Mouse (Mus musculus): ENCODE results near the gene Dnajc5g.

The Dnajc5g gene

DNA sequence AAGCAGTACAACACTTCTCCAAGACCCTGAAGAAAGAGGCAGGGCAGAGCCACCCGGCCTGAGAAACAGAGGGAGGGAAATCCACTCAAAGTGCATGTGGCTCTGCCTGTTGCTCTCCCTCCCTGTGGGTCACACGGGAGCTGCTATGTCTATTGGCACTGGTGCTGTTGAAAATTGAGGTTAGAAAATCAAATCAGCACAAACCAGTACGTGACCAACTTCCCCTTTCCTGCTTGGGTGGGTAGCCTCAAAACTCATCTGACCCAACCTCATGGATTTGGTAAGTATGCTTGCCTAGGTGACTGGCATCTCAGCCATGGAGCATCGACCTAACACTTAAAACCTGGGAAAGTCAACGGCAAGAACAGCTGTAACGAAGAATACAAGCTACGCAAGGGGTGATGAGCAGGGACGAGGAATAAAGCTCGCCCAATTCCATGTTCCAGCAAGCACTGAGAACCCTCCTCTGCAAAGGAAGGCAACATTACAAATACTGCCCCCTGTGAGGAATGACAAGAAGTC, at the start of gene Dnajc5g:
TSS of gene Dnajc5g (plus strand) at position 472 of the 522 bp plus-strand sequence.
- no peak for DNase-seq

DNA sequence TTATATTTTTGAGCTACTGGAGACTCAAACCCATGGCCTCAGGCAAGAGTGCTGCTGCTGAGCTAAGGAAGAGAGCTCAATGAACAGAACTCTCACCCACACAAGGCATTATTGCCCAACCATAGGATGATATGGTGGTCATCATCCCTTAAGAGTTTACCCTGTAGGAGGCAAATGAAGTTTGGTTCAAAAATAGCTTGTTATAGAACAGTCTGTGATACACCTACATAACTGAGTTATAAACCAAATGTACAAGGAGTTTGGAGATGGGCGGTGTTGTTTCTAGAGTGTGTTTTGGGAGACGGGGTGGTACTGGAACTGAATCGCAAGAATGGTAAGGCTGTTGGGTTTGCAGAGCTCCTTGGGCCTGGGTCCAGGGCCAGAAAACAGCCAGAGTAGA, 36.3 kb upstream of the Dnajc5g start:
- no peak for DNase-seq

DNA sequence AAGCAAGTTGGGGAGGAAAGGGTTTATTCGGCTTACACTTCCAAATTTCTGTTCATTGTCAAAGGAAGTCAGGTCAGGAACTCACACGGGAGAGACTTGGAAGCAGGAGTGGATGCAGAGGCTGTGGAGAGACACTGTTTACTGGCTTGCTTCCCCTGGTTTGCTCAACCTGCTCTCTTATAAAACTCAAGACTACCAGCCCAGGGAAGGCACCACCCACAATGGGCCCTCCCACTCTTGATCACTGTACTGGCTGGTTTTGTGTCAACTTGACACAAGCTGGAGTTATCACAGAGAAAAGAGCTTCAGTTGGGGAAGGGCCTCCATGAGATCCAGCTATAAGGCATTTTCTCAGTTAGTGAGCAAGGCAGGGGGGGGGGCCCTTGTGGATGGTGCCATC, 35.0 kb upstream of the Dnajc5g start:
- no peak for DNase-seq

DNA sequence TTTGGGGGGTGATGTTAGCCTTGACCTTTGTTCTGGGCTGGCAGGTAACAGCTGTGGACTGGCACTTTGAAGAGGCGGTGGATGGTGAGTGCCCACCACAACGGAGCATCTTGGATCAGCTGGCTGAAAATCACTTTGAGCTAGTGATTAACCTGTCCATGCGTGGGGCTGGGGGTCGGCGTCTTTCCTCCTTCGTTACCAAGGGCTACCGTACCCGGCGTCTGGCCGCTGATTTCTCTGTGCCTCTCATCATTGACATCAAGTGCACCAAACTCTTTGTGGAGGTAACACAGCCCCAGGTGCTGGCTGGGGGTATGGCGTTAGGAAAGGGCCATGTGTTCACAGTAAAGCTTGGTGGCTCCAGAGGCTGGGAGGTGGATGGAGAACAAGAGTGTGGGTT, 34.3 kb upstream of the Dnajc5g start:
- DNase-seq: no peak

DNA sequence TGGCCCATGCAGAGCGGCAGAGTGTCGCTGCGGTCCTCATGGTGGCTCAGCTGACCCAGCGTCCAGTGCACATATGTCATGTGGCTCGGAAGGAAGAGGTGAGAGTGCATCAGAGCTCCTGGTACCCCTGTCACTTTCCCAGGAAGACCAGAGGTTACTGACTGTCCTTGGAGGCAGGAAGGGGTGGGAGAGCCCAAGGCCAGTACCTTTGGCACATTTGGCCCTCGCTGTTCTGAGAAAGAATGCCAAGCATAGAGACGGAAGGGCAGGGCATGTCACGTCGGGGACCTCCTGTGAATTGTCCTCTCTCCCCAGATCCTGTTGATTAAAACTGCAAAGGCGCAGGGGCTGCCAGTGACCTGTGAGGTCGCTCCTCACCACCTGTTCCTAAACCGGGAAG, 32.9 kb upstream of the Dnajc5g start:
- DNase-seq: no peak

DNA sequence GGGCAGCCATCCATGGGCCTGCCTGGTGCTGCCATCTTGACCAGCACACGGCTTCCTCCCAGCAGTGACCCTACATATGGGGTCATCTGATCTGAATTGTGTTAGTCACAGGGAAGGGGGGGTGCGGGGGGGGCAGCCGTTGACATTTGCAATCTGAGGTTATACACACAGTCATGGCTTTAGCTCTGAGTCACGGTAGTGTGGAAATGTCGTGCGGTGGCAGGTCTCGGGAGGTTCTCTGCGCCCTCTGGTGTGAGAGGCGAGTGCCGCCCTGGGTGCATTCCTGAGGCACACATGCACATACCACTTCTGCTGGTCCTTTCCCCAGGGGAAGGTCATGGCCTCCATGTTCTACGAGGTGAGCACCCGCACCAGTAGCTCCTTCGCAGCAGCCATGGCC, 29.7 kb upstream of the Dnajc5g start:
- no peak for DNase-seq

DNA sequence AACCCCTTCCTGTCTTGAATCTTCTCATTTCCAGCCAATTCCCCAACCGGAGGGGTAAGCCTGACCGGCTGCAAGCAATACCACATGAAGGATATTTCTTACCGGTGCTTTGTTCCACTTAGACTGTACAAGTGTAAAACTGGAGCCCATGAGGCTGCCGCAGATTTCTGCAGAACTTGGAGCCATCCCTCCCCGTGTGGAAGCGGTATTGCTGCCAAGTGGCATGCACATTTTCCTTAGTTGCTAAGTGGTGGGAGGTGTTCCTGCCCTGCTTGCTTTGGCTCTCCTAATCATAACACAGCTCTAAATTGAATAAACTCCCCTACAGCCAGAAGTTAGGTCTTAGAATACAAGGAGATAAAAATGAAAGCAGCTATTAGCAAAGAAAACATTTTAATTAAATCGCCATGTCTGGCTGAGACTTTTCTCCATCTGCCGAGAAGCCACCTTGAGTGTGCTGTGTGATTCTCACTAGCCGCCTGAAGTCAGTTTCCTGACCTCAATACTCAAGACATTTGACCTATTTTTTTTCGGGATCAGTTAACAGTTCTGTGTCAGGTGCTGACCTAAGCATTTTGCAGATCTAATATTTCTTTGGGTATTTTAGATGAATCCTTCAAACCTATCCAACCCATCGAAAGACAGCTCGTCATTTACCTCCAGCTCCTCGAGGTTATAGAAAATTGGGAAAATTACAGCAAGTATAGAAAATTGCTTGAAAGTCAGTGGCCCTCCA, 25.9 kb upstream of the Dnajc5g start:
- DNase-seq: no peak

DNA sequence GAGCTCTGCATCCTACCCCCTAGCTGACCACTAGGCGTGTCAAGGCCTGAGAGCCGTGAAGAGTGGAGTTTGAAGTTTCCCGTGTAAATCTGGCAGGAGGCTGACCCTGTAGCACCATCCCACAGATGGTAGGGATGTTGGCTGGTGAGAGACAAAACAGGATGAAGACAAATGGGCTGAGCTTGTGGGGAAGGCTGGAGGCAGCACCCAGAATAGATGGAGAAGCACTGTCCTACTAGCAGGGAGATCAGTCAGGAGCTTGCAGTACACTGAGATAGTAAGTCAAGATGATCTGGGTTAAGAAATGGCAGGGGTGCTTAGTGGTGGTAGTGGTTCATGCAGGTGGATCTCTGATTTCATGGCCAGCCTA, 25.3 kb upstream of the Dnajc5g start:
- DNase-seq: no peak

DNA sequence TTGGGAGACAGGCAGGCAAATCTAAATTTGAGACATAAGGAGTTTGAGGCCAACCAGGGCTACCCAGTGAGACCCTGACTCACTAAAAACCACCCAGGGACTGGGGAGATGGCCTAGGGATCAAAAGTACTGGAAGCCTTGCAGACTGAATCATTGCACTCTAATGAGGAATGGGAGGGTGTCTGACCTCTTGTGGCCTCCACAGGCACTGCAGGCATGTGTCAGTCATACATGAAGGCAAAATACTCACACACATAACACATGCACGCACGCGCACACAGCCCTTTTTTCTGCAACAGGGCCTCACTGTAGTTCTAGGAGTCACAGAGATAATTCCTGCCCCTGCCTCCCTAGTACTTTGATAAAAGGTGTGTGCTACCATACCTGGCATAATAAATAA, 24.7 kb upstream of the Dnajc5g start:
- no peak for DNase-seq

DNA sequence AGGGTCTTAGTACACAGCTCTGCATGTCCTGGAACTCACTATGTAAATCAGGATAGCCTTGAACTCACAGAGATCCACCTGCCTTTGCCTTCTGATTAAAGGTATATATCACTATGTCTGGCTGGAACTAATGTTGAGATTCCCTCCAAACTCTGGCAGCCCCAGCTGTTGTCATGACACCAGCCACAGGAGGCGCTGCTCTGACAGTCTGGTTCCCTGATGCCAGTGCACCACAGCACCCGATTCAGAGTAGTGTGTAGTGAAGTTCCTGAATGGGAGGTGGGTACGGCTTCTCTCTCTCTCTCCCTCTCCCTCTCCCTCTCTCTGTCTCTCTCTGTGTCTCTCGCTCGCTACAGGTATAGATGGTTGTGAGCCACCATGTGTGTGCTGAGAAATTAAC, 23.7 kb upstream of the Dnajc5g start:
- no peak for DNase-seq

DNA sequence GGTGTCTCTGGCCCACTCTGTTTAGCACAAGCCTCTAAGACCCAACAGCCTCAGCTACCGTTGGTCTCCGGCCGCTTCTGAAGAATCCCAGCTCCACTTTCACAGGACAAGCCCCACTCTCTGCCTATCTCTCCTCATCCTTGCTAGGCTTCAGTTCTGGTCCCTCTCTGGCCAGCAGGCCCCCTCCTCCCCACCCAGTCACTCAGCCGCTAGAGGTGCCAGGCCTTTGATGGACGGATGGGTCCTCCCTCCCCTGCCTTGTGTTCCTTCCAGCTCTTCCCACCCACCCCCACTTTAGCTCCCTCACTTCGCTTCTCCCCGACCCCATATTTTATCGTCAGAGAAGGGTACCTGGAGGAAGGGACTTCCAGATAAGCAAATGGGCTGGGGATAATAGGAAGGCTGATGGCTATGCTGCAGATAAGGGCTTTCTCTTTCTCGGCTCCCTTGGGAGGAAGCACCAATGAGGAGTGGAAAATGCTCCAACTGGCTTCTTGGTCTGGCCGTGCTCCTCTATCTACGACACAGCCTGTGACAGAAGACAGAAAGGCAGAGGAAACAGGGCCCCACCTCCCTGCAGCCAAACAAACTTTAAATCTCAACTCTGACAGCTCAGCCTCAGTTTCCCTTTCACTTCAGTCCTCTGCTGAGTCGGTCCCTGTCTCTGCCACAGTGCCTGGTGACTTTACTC, 23.0 kb upstream of the Dnajc5g start:
- DNase-seq: no peak

DNA sequence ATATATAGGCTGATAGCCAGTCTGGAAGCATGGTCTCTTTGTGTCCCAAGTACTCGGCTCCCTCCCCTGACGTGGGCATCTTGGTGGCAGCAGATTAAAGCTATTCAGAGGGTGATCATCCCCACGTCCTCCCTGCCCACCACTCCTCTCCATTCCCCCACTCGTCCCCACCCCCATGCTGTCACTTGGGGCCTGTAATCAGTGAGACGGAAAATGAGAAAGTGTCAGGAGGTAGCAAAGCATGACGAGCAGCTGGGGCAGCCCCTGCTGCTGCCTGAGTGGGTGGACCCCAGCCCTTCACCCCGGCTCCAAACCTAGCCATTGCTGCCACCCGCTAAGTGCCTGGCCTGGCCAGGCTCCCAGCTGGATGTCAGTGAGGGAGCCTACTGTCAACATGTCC, 22.1 kb upstream of the Dnajc5g start:
- no peak for DNase-seq

DNA sequence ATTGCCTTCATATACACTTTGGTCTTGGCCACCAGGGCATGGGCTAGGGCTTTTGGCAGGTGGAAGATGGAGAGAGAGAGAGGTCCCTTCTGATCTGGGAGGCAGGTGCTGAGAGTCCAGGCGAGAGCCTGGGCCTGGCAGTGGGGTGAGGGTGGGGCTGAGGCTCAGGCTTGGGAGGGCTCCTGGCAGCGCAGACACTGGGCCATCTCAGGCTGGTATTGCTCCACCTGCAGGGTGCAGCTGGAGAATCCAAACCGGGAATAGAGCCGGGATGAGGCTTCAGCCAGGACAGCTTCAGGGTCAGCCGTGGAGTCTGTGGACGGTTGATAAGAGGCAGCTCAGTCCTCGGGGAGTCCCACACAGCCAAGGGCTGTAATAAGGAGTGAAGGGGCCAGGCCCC, 19.5 kb upstream of the Dnajc5g start:
- no peak for DNase-seq

DNA sequence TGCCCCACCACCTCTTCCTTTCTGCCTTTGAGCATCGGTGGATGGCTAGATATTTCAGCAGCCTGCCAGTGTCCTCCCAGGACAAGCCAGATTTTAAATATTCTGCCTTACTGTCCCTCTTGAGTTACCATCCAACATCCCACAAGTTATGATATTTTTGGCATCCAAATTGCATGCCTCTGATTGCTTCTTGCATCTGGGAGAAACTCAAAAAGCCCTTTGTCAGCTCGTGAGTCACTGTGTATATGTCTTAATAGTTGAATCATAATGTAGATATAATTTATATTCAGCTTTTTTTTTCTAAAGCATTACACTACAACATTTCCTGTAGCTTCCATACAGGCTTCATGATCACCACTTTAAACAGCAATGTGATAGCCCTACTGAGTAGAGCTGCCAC, 19.0 kb upstream of the Dnajc5g start:
- DNase-seq: no peak

DNA sequence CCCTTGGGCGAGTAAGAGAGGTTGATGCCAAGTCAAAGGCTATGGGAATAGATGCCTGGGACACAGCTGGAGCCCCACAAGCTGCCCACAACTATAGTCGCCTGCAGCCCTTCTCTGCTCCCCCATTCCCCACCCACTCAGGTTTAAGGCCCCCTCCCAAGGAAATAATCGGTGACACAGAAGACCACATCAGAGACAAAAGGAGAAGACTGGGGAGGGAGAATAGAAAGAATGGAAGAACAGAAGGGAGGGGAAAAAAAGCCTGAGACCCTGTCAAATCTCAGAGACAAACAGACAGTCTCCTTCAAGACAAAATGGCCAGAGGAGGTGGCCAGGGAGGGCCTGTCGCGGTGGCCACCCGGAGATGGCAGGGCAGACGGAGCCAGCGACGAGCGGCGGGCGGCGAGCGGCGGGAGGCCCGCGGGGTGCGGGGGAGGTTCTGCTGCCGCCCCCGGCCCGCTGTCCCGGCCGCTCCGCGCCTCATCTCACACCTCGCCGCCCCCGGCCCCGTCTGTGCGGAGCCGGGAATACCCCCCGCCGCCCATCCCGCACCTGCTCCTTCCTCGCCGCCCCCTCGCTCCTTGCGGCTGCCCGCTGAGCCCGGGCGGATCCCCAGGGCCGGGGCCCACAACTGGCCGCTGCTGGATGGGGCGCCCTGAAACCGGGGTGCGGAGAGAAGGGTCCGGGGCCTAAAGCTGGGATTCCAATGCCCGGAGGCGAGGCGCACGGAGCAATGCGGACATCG, 13.7 kb upstream of the Dnajc5g start:
- no peak for DNase-seq

DNA sequence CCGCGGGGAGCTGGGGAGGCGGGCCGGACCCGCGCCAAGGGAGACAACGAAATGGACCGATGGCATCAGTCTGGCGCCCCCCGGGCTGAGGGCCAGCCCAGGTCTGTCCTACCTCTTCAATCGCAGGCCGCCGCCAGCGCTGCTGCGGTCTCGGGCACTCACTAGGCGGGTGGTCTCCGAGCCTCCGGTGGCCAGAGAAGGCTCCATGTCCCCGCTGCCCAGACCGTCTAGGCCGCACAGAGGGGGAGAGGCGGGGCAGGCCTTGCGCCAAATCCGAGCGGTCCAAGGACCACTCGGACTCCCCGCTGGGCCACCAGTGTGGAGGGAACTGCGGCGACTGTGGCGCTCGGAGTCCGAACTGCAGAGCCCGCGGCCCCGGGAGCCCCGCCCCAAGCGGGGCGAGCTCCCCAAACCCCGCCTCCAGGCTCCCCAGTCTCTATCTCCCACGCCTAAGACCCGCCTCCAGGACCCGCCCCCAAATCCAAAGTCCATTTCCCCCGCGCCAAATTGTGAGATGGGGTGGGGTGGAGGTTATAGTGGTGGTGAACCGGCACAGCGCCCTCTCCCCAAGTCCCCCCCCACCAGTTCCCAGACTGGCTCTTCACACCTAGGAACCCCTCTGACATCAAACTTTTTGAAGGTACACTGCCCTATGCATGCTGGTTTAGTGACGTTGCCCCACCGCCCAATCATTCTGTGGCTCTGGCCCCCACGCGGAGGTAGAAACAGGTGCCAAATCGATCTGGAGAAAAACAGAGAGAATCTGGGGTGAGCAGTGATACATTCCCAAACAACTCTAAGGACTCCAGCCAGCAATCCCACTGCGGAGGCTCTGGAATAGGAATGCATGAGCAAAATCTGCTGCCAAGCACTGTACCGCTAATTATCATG, 12.7 kb upstream of the Dnajc5g start:
- no peak for DNase-seq

DNA sequence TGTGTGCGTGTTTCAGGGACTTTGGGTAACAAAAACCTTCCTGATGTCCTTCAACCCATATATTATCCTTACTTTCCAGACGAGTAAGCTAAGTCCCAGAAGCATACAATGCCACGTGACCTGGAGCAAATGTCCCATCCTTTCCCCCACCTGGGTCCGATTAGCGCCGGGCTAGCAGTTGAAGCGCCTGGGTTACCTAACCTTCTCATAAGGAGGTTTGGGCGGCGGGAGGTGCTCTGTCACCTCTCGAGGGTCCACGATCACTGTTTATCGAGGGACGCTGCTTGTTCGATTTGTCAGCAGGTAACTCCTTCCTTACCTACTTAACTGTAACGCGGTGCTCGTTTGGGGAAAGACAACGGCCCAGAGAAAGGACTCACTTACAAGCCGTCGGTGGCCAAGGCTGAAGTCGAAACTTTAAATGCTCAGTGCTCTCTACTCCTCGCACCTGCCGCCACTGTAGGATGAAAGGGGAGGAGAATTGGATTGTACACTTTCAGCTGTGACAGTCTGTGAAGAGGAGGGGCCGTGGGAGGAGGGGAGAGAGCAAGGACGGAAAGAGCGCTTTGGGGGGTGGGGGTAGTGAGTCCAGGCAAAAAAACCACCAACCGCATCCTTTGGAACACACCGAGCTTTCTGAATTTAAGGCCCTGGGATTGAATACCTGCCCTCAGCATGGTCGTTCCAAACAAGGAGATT, 11.8 kb upstream of the Dnajc5g start:
- no peak for DNase-seq

DNA sequence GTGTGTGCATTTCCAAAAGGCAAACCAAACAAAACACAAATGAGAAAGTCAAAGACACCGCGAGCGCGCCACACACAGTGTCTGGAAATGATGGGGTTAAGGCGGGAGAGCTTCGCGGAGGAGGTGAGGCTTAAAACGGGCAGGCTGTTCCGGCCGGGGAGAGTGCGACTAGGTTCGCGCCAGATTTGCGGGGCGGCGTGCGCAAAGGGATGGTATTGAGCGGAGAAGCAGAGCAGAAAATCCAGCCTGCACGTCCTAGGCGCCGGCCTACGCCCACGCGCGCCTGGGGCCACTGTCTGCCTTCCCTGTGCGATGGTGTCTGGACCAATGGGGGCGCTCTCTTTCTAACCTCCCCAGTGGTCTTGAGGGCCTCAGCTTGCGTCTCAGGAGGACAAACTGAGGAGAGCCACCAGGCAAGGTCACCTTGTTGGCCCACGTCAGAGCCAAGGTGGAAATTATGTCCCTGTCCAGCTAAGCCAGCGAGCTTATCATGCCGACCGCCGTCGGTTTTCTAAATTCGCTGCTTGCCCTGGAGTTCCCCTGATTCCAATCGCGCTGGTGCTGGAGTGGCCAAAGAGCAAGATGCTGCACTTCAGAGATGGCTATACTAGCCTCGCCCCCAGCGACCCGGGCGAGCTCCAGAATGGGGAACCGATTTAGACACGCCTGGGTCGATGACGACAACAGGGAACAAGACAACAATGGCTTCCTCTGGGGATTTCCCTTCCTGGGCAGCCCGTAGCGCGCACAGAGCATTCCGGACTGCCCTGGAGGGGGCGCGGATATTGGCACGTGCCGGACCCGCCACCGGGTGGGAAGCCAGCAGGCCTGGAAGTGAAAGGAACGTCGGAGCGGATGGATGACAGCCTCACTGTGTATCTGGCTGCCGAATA, 11.0 kb upstream of the Dnajc5g start:
- no peak for DNase-seq

DNA sequence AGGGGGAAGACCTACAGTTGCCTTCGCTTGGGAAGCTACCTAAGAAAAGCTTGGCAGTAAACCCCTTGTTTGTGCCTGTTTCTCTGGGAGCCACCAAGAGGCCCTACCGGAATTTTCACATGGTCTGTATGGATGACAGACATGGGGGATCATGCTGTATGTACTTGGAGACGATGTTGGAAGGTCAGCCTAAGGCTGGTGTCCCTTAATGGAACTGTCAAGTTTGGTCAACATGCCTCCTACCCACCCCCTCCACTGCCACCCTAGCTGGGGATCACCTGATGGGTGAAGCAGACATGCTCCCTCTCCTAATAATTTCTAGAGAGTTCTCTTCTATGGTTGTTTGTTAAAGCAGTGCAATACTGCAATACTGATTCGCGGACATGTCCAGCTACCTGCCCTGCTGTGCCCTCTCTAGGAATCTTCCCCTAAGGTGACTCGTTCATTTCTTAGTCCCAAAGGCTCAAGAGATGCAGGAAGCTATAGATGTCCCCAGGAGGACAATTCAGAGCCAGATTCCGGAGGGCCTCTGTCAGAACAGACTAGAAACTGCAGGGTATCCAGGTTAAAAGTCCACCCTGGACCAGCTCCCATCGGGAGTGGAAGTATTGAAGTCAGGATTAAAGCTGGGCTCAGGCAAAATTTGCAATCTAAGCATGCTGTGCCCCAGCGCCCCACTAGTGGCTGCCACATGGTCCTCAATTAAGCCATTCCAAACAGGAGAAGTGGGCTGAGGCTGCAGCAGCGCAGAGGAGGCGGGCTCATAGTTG, 10.2 kb upstream of the Dnajc5g start:
- no peak for DNase-seq

DNA sequence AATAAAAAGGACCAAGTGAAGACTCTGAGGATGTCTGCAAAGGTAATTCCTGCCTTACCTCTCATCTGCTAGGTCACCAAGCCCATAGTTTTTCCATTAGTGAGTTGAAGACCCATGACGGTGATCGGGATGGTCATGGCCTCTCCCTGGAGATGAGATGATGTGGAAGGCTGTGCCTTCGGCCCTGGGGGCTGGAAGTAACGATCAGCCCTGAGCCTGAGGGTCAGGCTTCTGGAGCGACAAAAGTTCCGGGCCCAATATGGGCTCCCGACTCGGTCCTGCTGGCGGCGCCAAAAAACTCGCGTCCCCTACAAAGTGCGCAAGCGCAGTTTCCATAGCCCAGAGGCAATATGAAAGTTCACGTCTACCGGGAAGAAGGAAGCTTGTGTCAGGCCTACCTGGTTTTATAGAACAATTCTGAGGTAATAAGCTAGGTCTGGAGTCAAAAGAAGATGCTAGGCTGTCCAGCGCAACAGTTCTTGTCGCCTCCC, 2.0 kb downstream of the Dnajc5g start, which contains the start of gene Slc30a3:
TSS of gene Slc30a3 (minus strand) at position 238 of the 491 bp plus-strand sequence.
- no peak for DNase-seq
